Mouse (Mus musculus) frontal cortex, adult 2 months (tissue): ENCODE data around the gene Fastkd5. TPM values are rescaled to one million over a fixed set of nuclear protein-coding genes. Genes with fewer than 3 reads are reported as not detected.
"Not testable (repeated sequence)": the region's sequence is repeated elsewhere in the genome, so short reads cannot be mapped to it uniquely, and the experiment has no call there.

Source experiments
- DNase-seq, 2 experiments: peaks; one replicate each; pipeline ENCODE4 v3.0.0; 2022; ENCODE audit warnings: low spot score in 1 of 2; ENCODE audit errors: extremely low spot score in 1 of 2
- polyA plus RNA-seq: library from polyadenylated mRNA; depleted of rRNA; stranded (reverse); fragments of >200 nt; gene quantifications from 2 replicates; pipeline ENCODE4 v1.2.3, GENCODE M21; 2012; rRNA removed

Gene Fastkd5
- 3.8 TPM in 2 replicates for polyA plus RNA-seq

DNA sequence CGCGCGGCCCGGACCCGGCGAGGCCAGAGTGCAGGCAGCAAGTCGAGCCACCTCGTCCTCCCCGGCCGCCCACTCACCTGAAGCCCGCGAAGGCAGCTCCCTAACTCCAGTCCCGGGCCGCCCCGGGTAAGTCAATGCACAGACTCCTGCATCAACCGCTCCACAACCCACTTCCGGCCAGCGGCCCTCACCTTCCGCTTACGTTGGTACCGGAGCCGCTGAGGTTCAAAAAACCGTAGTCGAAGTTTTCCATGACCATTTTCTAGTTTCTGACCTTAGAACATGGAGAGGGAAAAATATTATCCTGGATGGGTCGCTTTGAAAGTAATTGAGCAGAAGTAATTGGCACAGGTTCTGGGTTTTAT, at the start of gene Fastkd5, which contains the start of gene Ubox5:
Gene Fastkd5, minus strand, starts transcription at position 189 of the 365 bp plus-strand sequence.
Gene Ubox5, minus strand, starts transcription at position 200 of the 365 bp plus-strand sequence.
- peak; percentile 81 to 95 for DNase-seq

DNA sequence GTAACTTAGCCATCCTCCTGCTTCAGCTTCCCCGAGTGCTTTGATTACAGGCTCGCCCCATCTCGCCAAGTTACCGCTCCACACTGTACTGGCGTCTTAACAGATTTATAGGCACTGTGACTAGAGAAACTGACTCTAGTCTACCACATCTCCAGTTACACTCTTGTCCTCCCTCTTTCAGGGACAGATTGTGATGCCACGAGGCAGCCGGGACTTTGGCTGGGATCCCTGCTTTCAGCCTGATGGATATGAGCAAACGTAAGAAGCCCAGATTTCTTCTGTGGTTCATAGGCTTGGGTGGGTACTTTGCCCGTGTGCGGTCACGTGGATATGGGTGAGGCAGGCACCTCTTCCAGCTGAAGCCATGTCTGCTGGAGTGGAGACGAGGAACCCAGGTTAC, 49.3 kb upstream of the Fastkd5 start:
- no peak for DNase-seq

DNA sequence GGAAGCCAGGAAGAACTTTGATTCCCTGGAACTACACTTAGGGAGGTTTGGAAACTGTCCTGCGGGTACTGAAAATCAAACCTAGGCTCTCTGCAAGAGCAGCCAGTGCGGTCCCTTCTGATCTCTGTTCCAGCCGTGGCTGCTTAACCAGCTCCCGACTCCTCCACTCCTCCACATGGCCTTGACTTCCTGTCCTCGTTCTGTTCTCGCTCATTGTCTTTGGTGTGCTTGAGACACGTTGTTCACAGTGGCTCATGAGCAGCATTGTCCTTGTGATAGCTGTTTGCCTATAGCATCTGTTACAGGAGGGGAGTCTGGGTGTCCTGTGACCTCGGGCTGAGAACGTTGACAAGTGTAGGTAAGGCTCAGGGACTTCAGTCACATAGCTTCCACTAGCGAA, 47.4 kb upstream of the Fastkd5 start:
- no peak for DNase-seq

DNA sequence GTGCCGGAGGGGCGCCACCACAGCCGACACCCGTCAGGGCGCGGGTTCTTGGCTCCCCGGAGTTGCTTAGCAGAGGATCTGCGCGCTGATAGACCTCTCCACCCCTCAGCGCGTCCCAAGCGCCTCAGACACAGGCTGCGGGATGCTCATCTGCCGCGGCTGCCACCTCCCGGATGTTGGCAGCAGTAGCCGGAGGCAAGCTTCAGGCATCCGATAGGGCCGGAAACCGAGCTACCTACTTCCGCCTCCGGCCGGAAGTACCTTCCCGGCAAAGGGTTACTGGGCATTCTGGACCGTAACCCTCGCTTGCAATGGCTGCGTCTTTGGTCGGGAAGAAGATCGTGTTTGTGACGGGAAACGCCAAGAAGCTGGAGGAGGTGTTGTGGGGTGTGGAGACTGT, 37.7 kb upstream of the Fastkd5 start, which contains the start of gene Itpa:
Gene Itpa, plus strand, starts transcription at position 52 of the 400 bp plus-strand sequence.
- DNase-seq = peak; percentile 81 to 89

DNA sequence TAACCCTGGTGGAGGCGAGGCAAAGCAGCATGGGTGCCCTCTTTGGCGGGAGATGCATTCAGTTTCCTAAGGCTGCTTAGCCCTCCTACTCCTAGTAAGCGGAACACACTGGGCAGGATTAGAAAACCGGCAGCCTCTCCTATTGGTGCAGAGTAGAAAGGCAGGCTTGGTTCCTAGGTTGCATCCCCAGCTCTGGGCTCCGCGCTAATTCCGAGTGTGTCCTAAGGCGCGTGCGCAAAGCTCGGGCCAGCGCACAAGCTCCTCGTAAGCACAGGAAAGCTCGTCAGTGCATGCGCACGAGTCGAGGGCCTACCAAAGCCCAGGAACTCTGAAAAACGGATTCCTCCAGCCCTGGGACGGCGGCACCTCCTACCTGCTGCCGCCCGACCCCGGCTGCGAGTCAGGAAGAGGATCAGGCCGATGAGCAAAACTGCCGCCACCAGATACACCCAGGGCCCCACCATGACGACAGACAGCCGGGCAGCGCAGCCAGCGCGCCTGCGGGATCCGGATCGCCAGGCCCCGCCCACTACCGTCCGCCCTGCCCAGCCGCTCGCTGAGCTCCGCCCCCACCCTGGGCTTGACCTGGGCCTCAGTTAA, 34.4 kb upstream of the Fastkd5 start, which contains the start of gene Ddrgk1:
Gene Ddrgk1, minus strand, starts transcription at position 558 of the 600 bp plus-strand sequence.
- peak; percentile 94 to 95 for DNase-seq

DNA sequence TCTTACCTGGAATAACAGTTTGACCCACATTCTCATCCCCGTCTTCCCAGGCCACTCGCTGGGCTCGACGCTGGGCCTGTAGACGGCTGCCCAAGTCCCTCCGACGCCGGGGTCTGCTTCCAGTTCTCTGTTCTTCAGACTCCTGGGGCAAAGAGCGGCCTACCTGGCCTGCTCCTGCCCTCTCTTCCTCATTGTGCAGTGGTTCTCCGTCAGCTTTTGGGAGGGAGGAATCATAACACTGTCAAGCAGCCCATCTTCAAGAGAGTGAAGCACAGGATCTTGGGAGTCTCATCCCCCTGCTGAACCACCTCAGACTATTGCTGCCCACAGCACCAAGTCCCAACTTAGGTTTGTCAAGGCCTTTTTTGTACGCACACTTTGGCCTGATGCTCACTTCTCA, 33.5 kb upstream of the Fastkd5 start:
- no peak for DNase-seq

DNA sequence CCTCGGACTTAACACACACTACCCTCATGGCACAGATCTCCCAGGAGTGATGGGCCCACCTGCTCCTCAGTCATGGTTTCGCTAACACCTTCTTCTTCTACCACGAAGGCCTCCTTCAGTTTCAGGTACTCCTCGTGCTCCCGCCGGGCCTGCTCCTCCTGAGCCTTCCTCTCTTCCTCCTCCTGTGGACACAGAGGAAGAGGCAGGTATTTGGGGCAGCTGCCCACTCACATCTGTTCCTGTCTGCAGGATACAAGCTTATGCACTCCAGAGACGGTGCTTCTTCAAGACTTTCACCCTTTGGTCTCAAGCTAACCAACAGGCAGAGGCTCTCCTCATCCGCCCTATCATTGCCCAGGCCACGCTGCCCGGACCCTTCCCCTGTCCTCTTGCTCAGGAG, 28.7 kb upstream of the Fastkd5 start:
- no peak for DNase-seq

DNA sequence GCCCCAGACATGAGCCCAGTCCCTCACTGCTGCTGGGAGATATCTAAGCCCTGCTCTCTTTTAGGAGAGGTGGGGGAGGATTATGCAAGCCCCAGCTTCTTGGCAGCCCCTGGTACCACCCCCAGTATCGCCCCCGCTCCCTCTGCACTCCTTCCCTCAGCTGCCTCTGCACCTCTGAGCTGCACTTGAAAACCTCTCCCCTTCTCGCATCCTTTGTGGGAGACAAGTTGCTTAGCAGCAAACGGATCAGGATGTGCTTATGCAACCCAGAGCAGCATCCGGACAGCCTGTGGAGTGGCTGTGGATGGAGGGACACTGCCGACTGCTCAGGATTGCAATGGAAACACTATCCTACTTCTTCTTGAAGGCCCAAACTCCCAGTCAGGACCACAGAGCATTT, 27.7 kb upstream of the Fastkd5 start:
- DNase-seq = peak; percentile 85 to 92

DNA sequence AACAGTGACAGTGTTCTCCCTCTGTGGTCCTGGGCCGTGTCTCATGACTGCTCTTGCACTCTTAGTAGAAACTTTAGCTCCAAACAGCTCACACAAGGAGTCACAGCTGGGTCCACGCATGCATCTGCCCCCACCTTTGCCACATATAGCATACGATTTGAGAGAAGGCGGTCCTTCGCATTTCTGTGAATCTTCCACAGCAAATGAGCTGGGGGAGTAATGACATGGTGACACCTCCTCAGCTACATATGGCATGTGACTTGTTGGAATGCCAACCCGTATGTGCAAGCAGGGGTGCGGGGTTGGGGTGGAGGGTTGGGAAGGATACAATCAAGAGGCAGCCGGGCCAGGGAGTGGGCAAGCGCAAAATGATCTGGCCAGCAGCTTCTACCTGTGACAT, 26.7 kb upstream of the Fastkd5 start:
- peak; percentile 84 to 87 for DNase-seq

DNA sequence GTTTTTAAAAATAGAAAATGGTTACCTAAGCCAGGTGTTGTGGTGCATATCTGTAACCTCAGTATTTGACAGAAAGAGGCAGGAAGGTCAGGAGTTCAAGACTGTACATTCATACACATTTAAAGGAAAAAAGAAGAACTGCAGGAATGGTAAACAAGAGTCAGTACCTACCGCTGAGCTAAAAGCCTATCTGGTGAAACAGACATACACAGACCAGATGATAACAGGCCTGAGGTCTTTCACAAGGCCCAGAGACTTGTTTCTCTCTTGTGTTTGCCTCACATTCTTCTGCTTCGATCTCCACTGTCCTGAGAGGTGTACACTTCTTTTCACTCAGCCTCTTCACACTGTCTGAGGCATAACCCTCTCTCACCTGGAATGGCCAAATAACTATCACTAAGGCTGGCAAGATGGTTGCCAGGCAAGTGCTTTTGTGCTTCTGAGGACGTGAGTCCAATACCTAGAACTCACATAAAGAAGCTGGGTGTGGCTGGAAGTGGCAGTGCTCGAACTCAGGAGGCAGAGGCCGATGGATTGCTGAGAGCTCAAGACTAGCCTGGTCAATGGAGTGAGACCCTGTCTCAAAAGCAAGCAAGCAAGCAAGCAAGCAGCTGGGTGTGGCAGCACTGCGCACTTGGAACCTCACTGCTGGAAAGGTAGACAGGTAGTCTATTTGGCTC, 26.0 kb upstream of the Fastkd5 start:
- DNase-seq = no peak

DNA sequence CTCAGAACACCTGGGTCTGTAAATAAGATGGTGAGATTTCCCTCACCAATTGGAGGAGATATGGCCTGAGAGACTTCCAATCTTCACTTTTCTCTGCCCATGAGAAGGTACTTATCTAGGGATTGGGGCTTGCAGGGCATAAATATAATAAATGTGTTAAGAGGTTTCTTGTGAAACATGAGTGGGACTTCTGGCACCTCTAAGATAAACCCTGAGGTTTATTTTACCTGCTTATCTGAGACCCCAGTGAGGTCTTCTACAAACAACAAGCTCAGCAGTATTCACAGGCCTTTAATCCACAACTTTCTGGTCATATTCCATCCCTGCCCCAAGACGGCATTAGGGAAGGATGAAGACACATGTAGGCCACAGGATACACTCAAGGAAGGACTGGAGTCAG, 23.9 kb upstream of the Fastkd5 start:
- DNase-seq = no peak

DNA sequence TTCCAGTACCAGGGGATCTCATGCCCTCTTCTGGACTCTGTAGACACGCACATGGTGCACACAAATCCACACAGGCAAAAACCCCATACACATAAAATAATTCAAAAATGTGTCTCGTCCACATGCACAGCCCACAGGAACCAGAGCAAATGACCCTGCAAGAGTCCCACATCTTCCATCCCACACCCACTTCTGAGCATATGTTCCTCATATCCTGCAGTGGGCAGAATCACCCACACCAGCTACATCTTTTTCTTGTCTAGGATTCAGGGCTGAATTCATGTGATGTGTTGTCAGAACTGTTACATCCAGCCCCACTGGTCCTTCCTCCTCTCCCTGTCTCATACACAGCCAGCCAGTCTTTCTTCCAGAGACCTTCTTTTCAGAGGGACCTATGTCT, 23.5 kb upstream of the Fastkd5 start:
- DNase-seq = peak in 1 of 2 experiments; percentile 70

DNA sequence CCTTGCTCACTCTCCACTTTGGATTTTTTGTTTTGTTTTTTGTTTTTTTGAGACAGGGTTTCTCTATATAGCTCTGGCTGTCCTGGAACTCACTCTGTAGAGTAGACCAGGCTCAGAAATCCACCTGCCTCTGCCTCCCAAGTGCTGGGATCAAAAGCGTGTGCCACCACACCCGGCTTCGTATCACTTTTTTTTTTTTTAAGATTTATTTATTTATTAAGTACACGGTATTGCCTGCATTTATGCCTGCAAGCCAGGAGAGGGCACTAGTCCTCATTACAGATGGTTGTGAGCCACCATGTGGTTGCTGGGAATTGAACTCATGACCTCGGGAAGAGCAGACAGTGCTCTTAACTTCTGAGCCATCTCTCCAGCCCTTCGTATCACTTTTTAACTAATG, 19.2 kb upstream of the Fastkd5 start:
- DNase-seq = not testable (repeated sequence)

DNA sequence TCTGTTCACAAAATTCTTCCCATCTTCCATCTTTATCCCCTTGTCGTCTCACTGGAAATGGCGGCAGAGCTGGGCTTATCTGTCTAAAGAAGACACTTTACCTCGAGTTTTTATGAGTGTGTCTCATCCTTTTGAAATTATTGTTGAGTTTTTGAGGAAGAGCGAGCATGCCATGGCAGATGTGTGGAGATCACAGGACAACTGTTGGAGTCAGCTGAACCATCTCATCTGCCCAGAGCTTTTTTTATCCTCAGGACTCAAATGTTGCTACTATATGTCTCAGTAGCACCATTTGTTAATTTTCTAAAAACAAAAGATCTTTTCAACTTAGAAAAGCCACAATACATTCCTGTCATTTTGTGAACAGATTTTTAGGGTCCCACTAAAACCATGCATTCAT, 15.4 kb upstream of the Fastkd5 start:
- no peak for DNase-seq

DNA sequence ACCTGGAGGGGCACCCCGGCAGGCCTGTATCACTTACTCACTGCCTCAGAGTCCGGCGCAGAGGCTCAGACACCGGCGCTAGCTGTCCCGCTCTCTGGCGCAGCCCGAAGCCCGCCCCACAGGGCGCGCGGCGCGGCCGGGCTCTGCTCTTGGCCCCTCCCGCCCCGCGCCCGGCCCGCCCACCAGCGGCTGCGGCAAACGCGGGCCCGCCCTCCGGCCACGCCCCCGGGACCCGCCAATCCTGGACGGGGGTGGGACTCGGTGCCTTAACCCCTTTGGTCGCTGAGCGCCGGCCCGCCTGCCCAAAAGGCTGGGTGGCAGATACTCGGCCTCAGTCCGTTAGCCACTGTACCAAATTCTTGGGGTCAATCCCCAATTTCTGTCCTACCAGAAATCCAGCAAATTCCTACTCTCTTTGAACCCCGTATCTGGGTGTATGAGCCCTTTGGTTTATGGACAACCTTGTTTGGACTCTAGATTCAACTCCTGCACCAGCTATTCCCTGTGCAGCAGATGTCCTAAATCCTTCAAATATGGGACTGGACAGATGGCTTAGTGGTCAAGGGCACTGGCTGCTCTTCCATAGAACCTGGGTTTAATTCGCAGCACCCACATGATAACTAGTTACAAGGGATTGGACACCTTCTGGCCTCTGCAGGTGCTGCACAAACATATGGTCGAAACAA, 13.0 kb upstream of the Fastkd5 start, which contains the start of gene Lzts3:
Gene Lzts3, minus strand, starts transcription at position 120 of the 686 bp plus-strand sequence.
- peak in 1 of 2 experiments; percentile 91 for DNase-seq

DNA sequence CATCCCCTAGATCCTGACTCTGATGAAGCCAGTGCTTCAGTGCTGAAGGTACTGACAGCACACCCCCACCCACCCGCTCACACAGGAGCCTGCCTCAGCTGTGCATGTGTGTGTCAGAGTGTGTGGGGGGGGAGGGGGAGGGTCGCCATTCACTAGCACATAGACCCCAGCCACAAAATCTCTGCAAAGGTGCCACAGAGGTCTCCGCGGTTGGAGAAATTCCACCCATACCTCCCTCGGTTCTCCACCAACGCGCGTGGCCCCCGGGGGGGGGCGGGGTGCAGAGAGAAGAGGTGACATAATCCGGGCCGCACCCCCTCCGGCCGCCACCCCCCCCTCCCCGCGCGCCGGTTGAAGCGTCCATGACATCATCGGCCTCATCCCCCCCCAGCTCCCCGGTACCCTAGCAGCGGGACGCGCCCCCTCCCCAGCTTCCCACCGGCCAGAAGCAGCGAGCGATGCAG, 12.4 kb upstream of the Fastkd5 start:
- DNase-seq = no peak

DNA sequence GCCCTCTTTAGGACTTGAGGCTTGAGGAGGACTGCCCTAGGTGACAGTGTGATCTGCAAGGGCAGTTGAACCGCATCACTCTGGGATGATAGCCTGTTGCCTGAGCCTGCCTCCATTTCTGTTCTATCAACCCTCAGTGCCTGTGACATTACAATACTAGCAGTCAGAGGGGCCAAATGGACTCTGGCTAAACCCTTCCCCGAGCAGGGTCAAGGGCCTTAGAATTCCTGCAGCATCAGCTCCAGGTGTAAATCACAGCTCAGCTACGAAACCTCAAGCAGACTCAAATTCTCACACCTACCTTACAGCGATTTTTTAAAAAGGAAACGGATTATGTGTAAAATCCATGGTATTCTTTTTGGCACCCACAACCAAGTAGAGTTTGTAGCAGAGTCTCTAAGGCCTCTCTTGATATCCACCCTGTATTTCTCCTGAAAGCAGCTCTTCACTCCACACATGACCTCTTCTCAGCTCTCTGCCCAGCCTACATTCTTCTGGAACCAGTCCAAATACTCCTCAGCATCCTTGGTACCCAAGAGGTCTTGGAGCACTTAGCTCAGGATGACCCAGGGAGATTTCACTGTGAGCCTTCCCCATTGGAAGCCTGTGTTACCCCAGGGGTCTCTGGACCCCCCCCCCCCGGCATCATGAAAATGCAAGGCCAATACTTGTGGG, 11.7 kb upstream of the Fastkd5 start:
- no peak for DNase-seq

DNA sequence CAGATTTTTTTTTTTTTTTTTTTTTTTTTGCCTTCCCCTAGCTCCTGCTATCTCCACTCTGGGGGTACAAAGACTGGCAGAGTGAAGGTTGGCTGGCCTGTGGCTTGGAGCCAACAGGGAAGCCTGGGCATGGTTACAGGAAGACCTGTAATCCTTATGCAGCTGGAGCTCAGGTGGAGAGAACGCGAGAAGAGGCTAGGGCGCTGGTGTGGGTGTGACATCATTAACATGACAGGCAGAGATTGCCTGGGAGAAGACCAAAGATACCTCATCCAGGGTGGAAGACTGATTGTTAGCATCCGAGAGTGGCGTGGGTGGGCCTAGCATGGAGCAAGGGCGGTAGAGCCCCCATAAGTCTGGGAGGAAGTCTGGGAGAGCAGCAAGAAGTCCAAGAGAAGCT, 9.4 kb upstream of the Fastkd5 start:
- DNase-seq = no peak

DNA sequence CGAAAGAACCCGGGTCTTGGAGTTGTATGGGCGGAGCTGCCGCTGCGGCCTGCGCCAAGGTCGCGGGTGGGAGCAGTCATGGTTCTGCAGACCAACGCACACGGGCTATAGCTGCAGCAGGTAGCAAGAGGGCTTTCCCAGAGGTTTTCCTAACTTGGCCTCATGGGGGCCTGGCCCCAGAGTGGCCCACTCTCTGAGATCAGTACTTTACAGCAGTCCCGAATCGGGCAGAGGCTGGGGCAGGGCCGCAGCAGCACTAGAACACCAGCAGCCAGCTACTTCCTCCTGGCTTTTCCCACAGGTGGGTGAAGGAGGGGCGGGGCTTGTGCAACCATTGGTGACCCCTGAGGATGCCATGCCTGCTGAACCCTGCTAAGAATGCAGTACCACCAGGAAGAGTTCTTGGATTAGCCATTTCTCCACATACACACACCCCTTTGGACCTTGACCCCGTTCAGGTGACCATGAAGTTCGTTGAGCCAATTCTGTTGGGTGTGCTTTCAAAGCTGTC, 8.3 kb upstream of the Fastkd5 start:
- no peak for DNase-seq

DNA sequence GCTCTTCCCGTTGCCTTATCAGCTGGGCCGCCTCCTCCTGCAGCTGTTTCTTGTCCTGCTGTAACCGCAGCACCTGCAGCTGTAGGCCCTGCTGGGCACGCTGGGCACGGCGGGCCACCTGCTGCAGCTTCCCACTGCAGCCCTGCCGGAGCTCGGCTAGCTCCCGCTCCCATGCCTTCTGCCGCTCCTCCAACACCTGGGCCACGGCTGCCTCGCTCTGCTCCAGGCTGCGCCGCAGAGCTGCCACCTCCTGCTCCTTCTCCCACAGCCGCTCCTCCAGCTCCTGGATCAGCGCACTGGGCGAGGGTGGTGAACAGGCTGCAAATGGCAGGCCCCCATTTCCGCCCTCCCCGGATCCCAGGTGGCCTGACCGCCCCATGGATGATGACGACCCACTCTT, 6.0 kb upstream of the Fastkd5 start:
- no peak for DNase-seq
